Mouse (Mus musculus) adrenal gland, adult (tissue): ENCODE data around the gene Plet1.
A peak's percentile ranks its signal among the peaks of the same experiment; 100 is the strongest.

ENCODE experiments used
- DNase-seq, 2 experiments: peaks; one replicate each; pipeline ENCODE4 v3.0.0; 2022 to 2023; ENCODE audit warnings: low spot score in 1 of 2; ENCODE audit not compliant: inconsistent age in 2 of 2

Plet1 gene

DNA sequence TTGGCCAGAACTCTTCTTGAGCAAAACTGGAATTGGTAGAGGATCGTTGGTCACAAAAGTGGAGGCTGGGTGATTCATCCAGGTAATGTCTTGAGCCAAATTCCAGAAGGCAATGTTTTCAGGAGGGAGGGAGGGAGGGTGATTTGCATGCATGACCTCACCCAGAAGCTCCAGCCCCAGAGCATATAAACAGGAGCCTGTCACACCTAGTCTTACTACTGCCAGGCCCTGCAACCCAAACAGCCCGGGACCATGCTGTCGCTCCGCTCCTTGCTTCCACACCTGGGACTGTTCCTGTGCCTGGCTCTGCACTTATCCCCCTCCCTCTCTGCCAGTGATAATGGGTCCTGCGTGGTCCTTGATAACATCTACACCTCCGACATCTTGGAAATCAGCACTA lies at the start of gene Plet1:
Gene Plet1, plus strand, starts transcription at position 215 of the 400 bp plus-strand sequence.
- DNase-seq = no peak

DNA sequence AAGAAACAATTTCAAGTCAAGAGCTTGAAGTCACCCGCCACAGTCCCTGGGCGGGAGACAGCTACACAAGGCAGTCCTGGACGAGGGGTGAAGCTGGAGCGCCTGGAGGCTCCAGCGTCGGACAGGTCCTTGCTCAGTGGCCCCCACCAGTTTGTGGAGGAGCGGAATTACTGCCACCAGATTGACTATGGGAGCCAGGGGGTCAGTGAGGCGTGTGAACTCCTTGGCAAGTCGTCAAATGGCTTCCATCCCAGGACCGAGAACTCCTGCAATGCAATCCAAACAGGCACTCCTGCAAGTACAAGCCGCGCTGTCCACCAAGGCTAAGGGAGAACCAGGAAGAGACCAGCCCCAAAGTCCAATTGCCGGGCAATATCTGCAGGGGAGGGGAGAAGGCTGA lies 45.3 kb upstream of the Plet1 start:
- peak; percentile 34 to 68 for DNase-seq

DNA sequence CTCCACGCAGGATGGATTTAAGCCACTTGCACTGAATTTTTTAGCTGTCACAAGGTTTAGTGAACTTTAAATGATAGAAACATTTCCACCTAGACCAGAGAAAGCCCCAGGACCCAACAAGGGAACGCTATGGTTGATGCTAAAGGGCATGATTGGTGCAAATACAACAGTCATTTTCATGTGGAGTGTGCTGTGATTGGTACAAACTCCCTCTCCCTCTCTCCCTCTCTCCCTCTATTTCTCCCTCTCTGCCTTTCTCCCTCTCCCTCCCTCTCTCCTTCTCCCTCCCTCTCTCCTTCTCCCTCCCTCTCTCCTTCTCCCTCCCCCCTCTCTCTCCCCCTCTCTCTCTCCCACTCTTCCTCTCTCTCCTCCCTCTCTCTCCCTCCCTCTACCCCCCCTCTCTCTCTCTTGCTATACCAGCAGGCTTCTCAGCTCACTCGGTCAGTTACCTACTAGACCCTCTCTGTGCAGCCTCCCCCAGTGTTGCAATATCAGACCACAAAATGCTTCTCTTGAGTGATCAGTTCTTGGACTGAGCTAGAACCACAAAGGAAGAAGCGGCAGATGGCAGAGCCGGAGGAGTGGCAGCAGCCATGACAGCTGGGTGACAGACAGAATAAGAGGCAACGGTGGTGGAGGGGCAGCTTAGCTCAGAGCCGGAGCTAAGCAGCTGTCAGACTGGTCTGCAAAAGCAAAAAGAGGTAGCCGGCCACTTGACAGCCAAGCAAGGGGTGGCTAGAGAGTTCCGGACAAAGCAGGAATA lies 42.7 kb upstream of the Plet1 start:
- no peak for DNase-seq

DNA sequence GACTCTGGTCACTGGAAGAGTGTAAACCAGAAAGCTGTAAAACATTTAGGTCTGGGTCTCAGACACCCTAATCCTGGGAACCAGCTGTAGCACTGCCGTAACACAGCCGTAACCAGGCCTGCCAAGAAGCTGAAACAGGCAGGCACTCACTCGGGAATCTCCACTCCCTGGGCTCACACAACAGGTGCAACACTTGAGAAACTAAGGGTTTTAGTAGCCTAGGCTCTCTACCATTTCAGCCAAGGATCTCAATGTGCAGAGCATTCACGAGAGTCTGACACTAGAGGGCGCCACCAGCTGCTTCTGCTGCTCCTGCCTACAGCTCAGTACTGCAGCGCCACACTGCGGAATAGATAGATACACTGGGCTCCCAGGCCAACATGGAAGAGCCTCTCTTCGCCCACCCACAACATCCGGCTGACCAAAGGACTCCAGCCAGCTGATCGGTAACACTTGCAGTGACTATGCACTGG lies 42.0 kb upstream of the Plet1 start:
- peak; percentile 82 to 93 for DNase-seq

DNA sequence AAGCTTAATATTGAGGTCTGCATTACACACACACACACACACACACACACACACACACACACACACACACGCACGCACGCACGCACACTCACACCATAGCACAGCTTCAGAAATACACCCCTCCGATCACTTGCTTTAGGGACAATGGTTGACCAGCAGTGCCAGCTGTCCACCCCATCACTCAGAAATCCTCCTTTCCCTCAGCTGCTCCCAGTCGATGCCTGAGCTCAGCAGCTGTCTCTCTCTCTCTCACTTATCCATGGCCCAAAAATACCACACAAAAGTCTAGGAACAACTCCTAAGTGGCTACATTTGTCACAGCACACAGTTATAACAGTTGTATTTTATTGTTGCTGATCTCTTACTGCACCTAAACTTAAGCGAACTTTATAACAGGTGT lies 36.7 kb upstream of the Plet1 start:
- no peak for DNase-seq

DNA sequence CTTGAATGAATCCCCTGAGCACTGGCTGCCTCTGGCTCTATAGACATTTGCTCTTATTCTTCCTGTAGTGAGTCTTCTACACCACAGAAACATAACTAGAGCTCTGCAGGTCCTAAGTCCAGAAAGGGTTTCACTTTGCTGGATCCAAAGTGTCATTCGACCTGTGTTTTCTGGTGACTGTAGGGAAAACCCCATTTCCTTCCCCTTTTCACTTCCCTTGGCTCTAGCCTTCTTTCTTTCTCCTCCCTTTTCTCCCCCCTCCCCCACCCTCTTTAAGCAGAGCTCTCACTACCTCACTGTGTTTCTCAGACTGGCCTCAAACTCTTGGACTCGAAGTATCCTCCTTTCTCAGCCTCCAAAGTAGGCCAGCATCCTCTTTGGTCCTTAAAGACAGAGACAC lies 34.8 kb upstream of the Plet1 start:
- DNase-seq = no peak

DNA sequence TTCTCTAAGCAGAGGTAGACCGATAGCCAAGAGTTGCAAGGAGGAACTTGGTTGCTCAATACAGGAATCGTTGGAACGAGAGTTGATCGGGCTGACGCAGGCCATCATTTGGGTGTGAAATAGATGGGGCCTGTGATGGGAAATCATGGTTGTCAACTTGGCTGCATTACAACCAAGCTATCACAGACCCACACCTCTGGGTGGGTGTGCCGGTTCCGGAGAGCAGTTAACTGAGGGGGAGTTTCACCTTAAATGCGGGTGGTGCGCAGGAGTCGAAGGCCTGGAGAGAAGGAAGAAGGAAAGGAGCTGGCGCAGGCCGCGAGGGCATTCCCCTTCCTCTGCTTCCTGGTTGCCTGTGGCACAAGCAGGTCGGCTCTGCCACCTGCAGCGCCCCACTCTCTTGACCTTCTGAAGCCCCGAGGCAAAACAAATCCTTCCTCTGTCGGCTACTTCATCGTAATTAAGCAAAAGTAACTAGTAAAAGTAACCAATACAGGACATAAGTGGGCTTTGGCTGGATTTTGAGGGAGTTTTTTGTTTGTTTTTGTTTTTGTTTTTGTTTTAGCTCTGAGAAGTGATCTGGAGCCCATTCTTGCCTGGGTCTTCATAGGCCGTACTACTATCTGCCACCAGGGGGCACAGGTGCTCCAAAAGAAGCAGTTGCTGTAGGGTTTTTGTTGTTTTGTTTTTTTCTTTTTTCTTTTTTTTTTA lies 31.7 kb upstream of the Plet1 start:
- DNase-seq = peak; percentile 59 to 91

DNA sequence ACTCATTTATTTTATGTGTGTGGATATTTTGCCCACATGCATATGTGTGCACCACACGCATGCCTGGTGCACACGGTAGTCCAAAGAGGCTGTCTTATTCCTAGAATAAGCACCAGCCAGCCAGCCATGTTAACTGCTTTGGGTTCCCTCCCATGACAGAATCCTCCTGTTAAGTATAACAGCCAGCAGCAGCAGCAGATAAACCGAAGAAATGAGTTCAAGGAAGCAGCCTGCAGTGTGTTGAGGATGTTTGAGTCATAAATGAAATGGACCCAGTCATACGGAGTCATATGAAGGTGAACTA lies 31.2 kb upstream of the Plet1 start:
- no peak for DNase-seq

DNA sequence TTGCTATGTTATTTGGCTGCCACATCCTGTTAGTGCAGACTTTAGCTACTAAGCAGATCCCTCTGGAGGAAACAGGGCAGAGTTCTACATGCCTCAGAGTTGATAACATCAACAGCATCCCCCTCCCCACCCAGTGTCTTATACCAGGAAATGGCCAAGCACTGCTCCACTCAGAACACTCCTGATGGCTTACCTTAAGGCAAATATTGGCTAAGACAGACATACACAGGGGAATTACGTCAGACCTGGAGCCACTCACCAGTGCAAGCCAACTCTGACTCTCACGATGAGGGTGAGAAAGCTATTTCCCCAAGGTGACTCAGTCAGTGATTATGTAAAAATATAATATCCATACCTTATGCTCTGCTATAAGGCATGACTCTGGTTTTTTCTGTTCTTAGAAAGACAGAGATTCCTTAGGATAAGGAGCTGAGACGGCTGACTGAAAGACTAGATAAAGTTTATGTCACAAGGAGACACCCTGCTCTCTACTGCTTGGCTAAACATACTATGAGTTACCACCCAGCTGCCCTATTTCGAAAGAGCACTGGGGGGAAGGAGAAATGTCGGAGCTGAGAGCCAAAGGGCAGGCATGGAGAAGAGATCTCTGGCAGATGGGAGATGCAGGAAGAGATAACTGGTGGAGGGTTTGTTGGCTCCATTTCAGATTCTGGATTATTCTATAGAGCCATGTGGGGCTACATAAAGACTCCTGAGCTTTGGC lies 23.8 kb upstream of the Plet1 start:
- DNase-seq = peak in 1 of 2 experiments; percentile 49

DNA sequence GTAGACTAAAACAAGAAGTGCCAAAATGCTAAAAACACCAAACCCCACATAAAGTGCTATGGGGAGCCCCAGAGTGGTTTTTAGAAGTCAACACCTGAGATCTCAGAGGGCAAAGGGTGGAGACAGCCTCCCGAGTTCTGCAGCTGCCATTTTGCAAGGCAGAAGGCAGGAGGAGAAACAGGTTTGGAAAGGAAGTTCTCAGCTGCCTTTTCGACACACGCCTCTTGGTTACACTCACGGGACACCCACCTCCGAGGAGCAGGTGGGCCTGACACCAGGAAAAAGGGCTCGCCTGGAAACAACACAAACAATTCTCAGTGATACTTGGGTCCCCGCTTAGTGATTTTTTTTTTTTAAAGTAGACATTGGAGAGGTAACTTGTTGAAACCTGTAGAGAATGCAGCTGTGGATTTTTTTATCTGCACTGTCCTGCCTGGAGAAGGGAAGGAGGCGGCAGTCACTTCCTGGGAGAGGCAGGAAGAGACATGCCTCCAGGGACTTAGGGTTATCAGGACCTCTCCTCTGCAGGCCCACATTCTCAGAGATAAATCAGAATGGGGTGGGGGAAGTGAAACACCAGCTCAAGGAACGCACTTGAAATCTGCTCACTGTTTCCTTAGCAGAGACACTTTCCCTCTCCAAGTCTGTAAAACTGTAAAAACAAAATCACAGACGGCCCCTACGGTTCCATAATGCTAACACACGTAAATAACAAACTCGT lies 23.0 kb upstream of the Plet1 start:
- DNase-seq = no peak

DNA sequence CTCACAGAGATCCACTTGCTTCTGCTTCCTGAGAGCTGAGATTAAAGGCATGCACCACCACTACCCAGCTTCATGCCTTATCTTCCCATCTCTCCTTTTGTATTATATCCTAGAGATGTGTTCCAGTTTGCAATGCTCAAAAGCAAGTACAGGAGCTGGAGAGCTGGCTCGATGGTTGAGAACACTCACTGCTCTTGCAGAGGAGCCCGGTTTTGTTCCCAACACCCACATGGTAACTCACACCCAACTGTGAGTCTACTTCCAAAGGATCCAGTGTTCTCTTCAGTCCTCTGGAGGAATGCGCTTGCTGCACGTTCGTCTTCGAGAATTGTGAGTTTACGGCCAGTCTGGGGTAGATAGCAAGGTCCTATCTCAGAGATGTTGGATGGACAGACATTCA lies 19.0 kb upstream of the Plet1 start:
- DNase-seq = no peak

DNA sequence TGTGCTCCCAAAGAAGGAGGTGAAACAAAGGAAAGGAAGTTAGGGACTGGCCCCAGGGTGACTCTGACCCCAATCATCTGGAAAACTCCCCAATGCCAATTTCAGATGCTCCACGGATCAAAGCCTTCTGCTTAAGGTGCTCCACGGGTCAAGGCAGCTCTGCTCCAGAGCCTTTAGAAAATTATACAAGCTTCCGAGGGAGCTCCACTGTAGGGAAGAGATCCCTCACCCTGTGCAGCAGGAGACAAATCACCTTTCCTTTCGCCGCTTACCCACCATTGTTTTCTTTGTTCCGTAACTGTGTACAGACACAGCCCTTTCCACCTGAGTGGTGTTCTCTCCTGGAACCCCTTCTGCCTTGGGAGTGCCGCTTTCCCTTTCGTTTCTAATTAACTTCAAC lies 18.6 kb upstream of the Plet1 start:
- DNase-seq = no peak

DNA sequence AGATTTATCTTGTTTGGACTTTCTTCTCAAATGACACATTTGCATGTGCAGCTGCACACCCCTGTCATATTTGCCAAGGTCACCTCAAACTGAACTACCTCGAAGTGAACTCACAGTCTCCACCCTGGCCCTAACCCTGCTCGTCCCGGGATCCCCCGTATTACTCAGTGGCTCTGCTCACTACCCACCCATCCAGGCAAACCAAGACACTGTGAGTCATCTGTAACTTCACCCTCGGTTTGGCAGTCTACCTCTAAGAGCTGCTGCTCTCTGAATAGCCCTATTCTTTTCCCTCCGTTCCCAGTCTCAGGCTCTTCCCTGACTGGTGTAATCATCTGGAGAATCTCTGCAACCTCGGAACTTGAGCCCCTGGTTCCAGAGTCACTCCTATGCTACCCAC lies 17.7 kb upstream of the Plet1 start:
- no peak for DNase-seq

DNA sequence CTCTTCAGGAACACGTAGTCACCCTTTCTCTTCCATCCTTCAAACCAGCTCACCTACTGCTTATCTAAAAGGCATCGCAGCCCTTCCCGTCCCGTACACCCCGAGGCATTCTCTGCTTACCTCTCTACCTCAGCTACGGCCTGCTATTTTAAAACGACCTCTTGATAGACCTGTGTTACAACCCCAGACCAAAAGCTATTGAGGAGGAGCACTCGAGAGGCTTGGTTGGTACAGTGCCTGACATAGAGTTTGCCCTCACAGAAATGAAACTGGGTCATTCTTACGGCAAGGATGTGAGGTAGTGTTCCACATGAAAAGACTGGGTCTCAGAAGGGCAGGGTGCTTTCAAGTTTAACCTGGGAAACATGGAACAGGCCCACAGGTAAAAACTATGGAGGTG lies 17.1 kb upstream of the Plet1 start:
- no peak for DNase-seq

DNA sequence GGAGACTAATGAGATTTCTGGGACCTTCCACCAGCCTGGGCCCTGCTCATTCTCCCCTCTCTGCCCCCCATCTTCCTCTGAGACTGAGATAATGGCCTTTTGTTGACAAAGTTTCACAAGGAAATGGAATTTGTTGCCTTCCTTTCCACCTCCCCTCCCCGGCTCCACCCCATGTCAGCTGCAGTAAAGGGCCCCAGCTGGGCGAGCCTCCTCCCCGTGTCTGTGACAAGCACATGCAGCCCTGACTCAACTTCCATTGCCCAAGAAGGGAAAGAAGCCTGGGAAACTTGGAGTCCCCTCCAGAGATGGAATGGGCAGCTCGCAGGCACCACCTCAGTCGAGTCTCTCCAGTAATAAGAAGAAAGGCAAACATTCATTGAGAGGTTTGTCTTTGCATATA lies 15.5 kb upstream of the Plet1 start:
- no peak for DNase-seq

DNA sequence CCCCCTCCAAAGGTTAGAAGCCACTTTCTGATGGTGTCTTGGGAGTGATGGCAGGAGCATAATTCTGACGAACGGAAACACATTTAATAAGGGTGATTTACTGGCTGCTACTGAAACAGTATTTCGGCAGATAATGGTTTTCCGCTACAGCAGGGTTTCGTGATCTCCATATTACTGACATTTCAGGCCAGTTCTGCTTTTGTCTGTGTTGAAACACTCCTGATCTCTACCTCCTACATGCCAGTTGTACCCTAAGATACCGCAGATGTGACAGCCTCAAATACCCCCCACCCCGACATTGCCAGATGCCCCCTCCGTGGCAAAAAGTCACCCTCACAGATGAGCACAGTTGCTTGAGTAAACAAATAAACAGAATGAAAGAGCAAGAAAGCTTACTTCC lies 14.8 kb upstream of the Plet1 start:
- no peak for DNase-seq

DNA sequence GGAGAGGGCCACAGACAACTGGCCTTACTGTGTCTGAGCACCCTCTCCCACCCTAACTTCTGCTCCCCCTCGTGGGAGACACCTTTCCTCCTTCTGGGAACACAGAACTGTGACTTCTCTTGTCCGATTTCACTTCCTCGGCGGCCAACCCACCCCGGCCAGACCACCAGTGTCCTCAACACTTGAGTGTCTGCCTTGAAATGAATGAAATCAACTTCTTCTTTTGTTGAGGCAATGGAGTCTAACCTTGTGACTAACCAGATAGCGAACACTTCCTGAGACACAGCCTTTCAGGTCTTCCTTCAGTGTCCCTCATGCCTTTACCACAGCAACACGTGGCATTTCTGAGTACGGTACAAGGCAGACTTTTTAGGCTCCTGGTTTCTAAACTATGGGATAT lies 11.6 kb upstream of the Plet1 start:
- DNase-seq = no peak

DNA sequence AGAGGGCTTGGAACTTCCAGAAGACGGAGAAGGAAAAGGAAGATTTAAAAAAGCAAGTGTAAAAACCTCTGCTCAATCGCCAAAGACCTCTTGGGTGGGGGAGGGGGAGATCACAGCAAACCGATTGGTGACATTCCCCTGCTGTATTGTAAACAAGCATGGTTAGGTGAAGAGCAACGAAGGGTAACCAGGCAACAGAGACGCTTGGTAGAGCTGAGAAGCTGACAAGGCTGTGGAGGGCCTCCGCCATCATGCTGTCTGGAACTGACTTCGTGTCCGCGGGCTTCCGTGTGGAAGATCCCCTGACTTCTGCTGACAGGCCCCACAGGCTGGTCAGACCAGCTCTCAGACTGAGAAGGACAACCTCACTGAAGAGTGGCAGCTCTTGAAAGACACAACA lies 8.8 kb upstream of the Plet1 start:
- no peak for DNase-seq

DNA sequence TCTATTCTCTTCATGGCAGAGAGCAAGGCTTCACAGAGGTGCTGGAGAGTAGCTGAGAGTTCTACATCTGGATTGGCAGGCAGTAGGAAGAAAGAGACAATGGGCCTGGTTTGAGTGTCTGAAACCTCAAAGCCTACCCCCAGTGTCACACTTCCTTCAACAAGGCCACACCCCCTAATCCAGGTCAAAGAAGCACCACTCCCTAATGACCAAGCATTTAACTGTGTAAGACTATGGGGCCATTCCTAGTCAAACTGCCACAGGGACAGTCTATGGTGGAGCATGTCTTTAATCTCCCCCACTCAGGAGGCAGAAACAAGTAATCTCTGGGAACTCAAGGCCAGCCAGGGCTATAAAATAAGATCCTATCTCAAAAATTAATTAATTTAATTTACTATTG lies 3.5 kb upstream of the Plet1 start:
- DNase-seq = no peak

DNA sequence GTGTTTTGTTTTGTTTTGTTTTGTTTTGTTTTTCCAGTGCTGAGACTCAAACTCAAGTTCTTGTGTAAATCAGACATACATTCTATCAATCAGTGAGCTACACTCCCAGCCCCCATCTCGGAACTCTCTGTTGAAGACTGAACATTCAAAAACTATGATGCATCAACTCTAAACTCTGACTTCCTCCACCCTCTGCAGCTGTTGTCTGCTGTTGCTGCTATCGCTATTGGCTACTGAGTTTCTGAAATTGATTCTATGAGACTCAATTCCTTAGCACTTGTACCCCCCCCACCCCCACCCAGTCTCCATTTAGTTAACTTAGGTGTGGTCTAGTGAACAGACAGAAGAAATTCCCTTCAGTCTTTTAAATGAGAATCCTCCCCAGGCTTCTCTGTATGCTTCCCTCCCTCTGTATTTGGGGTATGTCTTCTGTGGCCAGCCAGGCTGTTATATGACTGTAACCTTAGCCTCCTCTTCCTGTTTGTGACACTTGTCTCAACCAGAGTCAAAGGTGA lies 2.7 kb upstream of the Plet1 start:
- DNase-seq = no peak

DNA sequence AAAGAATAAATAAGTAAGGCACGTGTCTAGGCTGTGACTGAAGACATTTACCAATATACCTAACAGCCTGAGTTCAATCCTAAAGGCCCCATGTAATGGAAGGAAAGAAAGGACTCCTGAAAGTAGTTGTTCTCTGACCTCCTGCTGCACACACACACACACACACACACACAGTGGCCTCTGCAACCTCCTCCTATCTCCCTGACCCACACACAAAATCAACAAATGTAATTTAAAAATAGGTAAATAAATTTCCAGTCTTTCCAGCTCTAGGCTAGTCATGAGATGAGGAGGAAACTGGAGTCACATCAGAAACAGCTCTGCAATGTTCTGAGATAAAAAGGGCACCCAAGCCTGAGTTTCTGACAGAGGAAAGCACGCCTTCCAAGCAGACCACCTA lies 548 bp upstream of the Plet1 start:
- no peak for DNase-seq
